27 mouse cellular contexts compared by ENCODE assay signal in genomic region chr9:46240526-46241153, GRCm38 (mm10). TPM values are rescaled to one million over a fixed set of nuclear protein-coding genes. Genes with fewer than 3 reads are reported as not detected.
DNase-seq lines count a peak whose midpoint lies in the region; ATAC-seq and TF ChIP-seq lines count a peak whose summit lies in the region.
"Had no signal": no experiment of that assay in that cellular context is flagged by ENCODE, and none has a peak within 500 bp of the region (broad histone marks: within the 10 kb centered on the region; RNA-seq: fewer than 3 reads in every experiment).

Apoa4 (plus strand) TSS chr9:46240696.

- 59% methylated on average over 7 of the region's 7 CpGs for WGBS in heart, embryonic 10.5 days
- WGBS in liver, adult 2 months: 45% methylated on average over 7 of the region's 7 CpGs
- 46% methylated on average over 7 of the region's 7 CpGs for WGBS in liver, embryonic 12.5 days (ENCODE audit: insufficient replicate concordance)
- 56% methylated on average over 7 of the region's 7 CpGs for WGBS in stomach, embryonic 16.5 days

- H3K27ac ChIP-seq in heart, embryonic 10.5 days: 0 out of 2 replicates have a peak within 1 kb of the TSS, but pooled peaks have one; percentile 6
- peak within 1 kb of the TSS; percentile 91 for H3K27ac ChIP-seq in liver, adult 2 months (replicated peaks; ENCODE audit: insufficient read depth, low read depth, low read length)
- no peak within 1 kb of the TSS for H3K27ac ChIP-seq in liver, embryonic 12.5 days
- H3K27ac ChIP-seq in stomach, embryonic 16.5 days (ENCODE audit: low read length): no peak within 1 kb of the TSS
- H3K27ac ChIP-seq: heart, adult 2 months; hindbrain, embryonic 15.5 days; kidney, postnatal 0 days; midbrain, embryonic 12.5 days; neural tube, embryonic 15.5 days had no signal

- H3K27me3 ChIP-seq in heart, embryonic 10.5 days (ENCODE audit: insufficient read depth, poor library complexity, severe bottlenecking): peaks cover 18% of the 10 kb centered on the region; the same call in 1 of the 2 replicates
- H3K27me3 ChIP-seq in liver, adult 2 months (ENCODE audit: control insufficient read depth, insufficient read depth, low read length): no peaks in the 10 kb centered on the region
- peaks cover 32% of the 10 kb centered on the region; the same call in 1 of the 2 replicates for H3K27me3 ChIP-seq in liver, embryonic 12.5 days (replicated peaks)
- H3K27me3 ChIP-seq in stomach, embryonic 16.5 days (ENCODE audit: control insufficient read depth, insufficient read depth, low read length): no peaks in the 10 kb centered on the region
- H3K27me3 ChIP-seq: hindbrain, embryonic 15.5 days; neural tube, embryonic 15.5 days had no signal

- no peak within 1 kb of the TSS for H3K4me3 ChIP-seq in heart, embryonic 10.5 days
- peak within 1 kb of the TSS; percentile 45 for H3K4me3 ChIP-seq in liver, adult 2 months (ENCODE audit: insufficient read depth, low read depth, low read length)
- no peak within 1 kb of the TSS for H3K4me3 ChIP-seq in liver, embryonic 12.5 days
- H3K4me3 ChIP-seq in stomach, embryonic 16.5 days (replicated peaks; ENCODE audit: low read length): no peak within 1 kb of the TSS
- H3K4me3 ChIP-seq: heart, adult 2 months; hindbrain, embryonic 15.5 days; midbrain, embryonic 12.5 days; neural tube, embryonic 15.5 days had no signal

- no peaks in the 10 kb centered on the region; the same call in 1 of the 2 replicates for H3K79me2 ChIP-seq in liver, adult 2 months (ENCODE audit: control insufficient read depth, insufficient read depth, low read length)

- H3K4me1 ChIP-seq in heart, embryonic 10.5 days: peaks cover 21% of the 10 kb centered on the region
- H3K4me1 ChIP-seq in liver, adult 2 months (ENCODE audit: control insufficient read depth, insufficient read depth, low read length): peaks cover 28% of the 10 kb centered on the region
- peaks cover 8% of the 10 kb centered on the region for H3K4me1 ChIP-seq in liver, embryonic 12.5 days
- 0 out of 2 replicates have a peak, but pooled peaks cover 4% of the 10 kb centered on the region for H3K4me1 ChIP-seq in stomach, embryonic 16.5 days (ENCODE audit: control insufficient read depth, insufficient read depth, low read length)
- H3K4me1 ChIP-seq: hindbrain, embryonic 15.5 days; midbrain, embryonic 12.5 days; neural tube, embryonic 15.5 days had no signal

- H3K36me3 ChIP-seq in heart, embryonic 10.5 days: no peaks in the 10 kb centered on the region
- H3K36me3 ChIP-seq in liver, adult 2 months (ENCODE audit: control insufficient read depth, insufficient read depth, low read length): no peaks in the 10 kb centered on the region
- H3K36me3 ChIP-seq in liver, embryonic 12.5 days: no peaks in the 10 kb centered on the region
- H3K36me3 ChIP-seq in stomach, embryonic 16.5 days (ENCODE audit: control insufficient read depth, insufficient read depth, low read length): no peaks in the 10 kb centered on the region
- H3K36me3 ChIP-seq: hindbrain, embryonic 15.5 days; midbrain, embryonic 12.5 days; neural tube, embryonic 15.5 days had no signal

- ATAC-seq in liver, embryonic 12.5 days: no peak
- ATAC-seq in stomach, embryonic 16.5 days (ENCODE audit: insufficient read depth, low FRiP score): 0 out of 2 replicates have a peak, but pooled peaks have one; percentile 11
- ATAC-seq in megakaryocyte progenitor cell, adult 5-6 weeks (replicated peaks; ENCODE audit: poor library complexity): no peak
- ATAC-seq: CD4-positive, CD25-positive, alpha-beta regulatory T cell, adult 4 months had no signal

- peak; percentile 35; the same call in 1 of the 2 replicates for TF ChIP-seq POLR2A in liver, adult 2 months (IDR thresholded peaks at IDR 0.05; ENCODE audit: extremely low read depth, insufficient read depth, low read length)

- no peak within 1 kb of the TSS for H3K4me2 ChIP-seq in liver, embryonic 12.5 days
- no peak within 1 kb of the TSS for H3K4me2 ChIP-seq in stomach, embryonic 16.5 days (ENCODE audit: low read depth, low read length)
- H3K4me2 ChIP-seq: hindbrain, embryonic 15.5 days; midbrain, embryonic 12.5 days; neural tube, embryonic 15.5 days had no signal

- intact Hi-C loops in heart, postnatal 14 days (cut with DNase I): no loop called here

- peak within 1 kb of the TSS; percentile 71 for H3K9ac ChIP-seq in liver, adult 2 months (ENCODE audit: low read depth, low read length)
- H3K9ac ChIP-seq in liver, embryonic 12.5 days: no peak within 1 kb of the TSS
- no peak within 1 kb of the TSS for H3K9ac ChIP-seq in stomach, embryonic 16.5 days (ENCODE audit: low read length)
- H3K9ac ChIP-seq: hindbrain, embryonic 15.5 days; midbrain, embryonic 12.5 days; neural tube, embryonic 15.5 days had no signal

- no peak for DNase-seq in heart, embryonic 10.5 days (ENCODE audit: low spot score)
- DNase-seq in heart, postnatal 14 days: no peak
- peak; percentile 87 for DNase-seq in liver, adult 2 months (ENCODE audit: extremely low read depth, low read depth, low spot score)
- peak; percentile 37 for DNase-seq in kidney, postnatal 14 days
- DNase-seq in thymus, postnatal 36 days: no peak
- DNase-seq: adrenal gland, postnatal 36 days; cerebellum, adult 9-11 months; gastrocnemius, postnatal 36 days; heart, adult 2 months; layer of hippocampus, adult 9-11 months; lung, adult 2 months; lung, postnatal 14 days; thymus, postnatal 25 days had no signal

- H3K9me3 ChIP-seq in heart, embryonic 10.5 days: no peaks in the 10 kb centered on the region
- H3K9me3 ChIP-seq in liver, embryonic 12.5 days (replicated peaks): no peaks in the 10 kb centered on the region
- H3K9me3 ChIP-seq in stomach, embryonic 16.5 days (replicated peaks; ENCODE audit: control insufficient read depth, low read length): no peaks in the 10 kb centered on the region
- H3K9me3 ChIP-seq: hindbrain, embryonic 15.5 days; midbrain, embryonic 12.5 days; neural tube, embryonic 15.5 days had no signal

- TF ChIP-seq CTCF in liver, adult 2 months (IDR thresholded peaks at IDR 0.05; ENCODE audit: low read depth, low read length): no peak

RNA-seq across cellular contexts. Expression of gene Apoa4, which starts in this region (rescaled TPM):
- 0.07 and 1.2 TPM in 2 replicates for polyA plus RNA-seq in heart, embryonic 10.5 days (2016; fragmentation: Nextera tagmentation; extraction: Ambion mirVana)
- total RNA-seq in heart, postnatal 14 days (2021): under 1 TPM in 1 of 2 experiments, not detected in 1; 0.12 TPM
- 187 and 323 TPM in 2 replicates for total RNA-seq in liver, adult 2 months (2014; rRNA removed)
- 177 and 239 TPM in 2 replicates for polyA plus RNA-seq in liver, adult 2 months (2012; rRNA removed)
- not detected in 2 replicates for polyA plus RNA-seq in liver, embryonic 12.5 days (2016; fragmentation: Nextera tagmentation; extraction: Ambion mirVana)
- polyA plus RNA-seq in stomach, embryonic 16.5 days (2015; fragmentation: Nextera tagmentation; extraction: Ambion mirVana): 196 and 228 TPM in 2 replicates
- total RNA-seq in megakaryocyte progenitor cell, adult 5-6 weeks (2015): not detected in 2 replicates
- total RNA-seq in megakaryocyte progenitor cell, adult 5-6 weeks (2017): not detected in 2 replicates
- total RNA-seq: gastrocnemius, postnatal 36 days; heart, adult 2 months; hematopoietic stem cell, adult 5-6 weeks; left cerebral cortex, adult 18-20 months; left cerebral cortex, postnatal 25 days; megakaryocyte, adult 5-6 weeks had no signal
- polyA plus RNA-seq: CD4-positive, CD25-positive, alpha-beta regulatory T cell, adult 4 months; embryonic facial prominence, embryonic 11.5 days; forebrain, embryonic 11.5 days; hindbrain, embryonic 15.5 days; midbrain, embryonic 12.5 days; neural tube, embryonic 15.5 days had no signal

Comparison
In these comparisons a context has a peak if more than half of its experiments do, and no peak if none do; other contexts are left out.
1. RNA of gene Apoa4 (total RNA-seq): 187 to 323 TPM in liver, adult 2 months; 0.12 TPM in heart, postnatal 14 days and not detected in megakaryocyte progenitor cell, adult 5-6 weeks; every median in the first group is over 100 times any median in the second.
2. RNA of gene Apoa4 (polyA plus RNA-seq): 196 to 228 TPM in stomach, embryonic 16.5 days and 177 to 239 TPM in liver, adult 2 months; 0.07 to 1.2 TPM in heart, embryonic 10.5 days and not detected in liver, embryonic 12.5 days; every median in the first group is over 10 times any median in the second.
3. H3K27ac ChIP-seq: peak in heart, embryonic 10.5 days (single experiment) and liver, adult 2 months (single experiment); none in liver, embryonic 12.5 days (single experiment) and stomach, embryonic 16.5 days (single experiment).
4. DNase-seq: peak in liver, adult 2 months (single experiment) and kidney, postnatal 14 days (single experiment); none in heart, embryonic 10.5 days (single experiment), heart, postnatal 14 days (0 of 2) and thymus, postnatal 36 days (0 of 2).